Mouse (Mus musculus): ENCODE measurements around the gene Zbtb39.

The Zbtb39 gene

GRCm38 (mm10) chr10:127739083-127739660 is at the start of gene Zbtb39:
TSS of gene Zbtb39 (plus strand) at chr10:127739538.
- peak in 1 of 2 experiments; percentile 56 for DNase-seq (ENCODE audit: low spot score in 2 of 2)

DNA sequence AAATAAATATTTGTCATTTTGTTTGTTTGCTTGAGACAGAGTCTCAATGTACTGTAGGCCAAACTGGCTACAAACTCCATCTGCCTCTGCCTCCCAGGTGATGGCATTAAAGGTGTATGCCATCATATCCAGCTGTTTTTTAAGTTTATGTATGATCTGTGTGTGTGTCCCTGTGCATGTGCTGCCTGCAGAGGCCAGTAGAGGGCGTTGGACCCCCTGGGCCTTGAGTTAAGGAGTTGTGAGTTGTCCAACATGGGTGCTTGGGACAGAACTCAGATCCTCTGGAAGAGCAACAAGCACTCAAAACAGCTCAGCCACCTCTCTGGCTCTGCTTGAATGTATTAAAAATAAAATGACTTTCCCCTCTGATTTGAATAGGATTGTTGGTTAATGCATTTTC is 48.3 kb upstream of the Zbtb39 start:
- no peak for DNase-seq (ENCODE audit: low spot score in 2 of 2)

DNA sequence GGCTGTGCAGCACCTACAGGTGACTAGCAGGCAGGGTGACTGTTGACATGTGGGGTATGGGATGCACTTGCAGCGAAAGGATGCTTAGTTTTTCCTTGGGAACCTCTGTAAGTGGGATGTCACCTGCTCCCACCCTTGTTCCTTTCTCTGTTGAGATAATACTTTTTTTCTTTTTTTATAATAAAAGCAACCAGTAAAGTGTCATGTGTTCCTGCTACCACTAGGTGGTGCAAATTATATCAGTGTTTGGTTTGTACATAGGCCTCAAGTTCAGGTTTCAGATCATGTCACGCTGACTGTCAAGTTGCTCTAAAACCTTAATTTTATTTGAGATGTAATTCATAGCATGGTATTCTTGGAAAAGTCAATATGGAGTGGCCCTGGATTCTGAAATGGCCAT is 44.7 kb upstream of the Zbtb39 start:
- no peak for DNase-seq (ENCODE audit: low spot score in 2 of 2)

DNA sequence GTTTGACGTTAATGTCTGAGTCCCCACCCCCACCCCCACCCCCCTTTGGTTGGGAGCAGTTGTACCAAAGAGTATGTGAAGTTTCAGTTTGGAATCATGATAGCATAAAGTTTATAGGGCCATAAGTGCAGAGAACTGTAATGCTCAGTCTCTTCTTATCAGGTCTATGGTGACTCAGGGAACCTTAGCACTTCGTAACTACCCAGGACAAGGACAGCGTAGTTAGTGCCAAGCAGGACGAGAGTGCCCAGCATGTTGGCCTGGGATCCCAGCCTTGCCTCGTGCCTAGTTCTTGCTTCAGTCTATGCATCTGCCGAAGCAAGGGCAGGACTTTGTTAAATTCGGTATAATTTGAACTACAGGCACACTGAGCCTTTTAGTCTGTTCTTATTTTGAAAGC is 43.6 kb upstream of the Zbtb39 start:
- no peak for DNase-seq (ENCODE audit: low spot score in 2 of 2)

- DNase-seq (ENCODE audit: low spot score in 2 of 2): no peak
Measured at GRCm38 (mm10) chr10:127698966-127699365, 40.4 kb upstream of the Zbtb39 start.

DNA sequence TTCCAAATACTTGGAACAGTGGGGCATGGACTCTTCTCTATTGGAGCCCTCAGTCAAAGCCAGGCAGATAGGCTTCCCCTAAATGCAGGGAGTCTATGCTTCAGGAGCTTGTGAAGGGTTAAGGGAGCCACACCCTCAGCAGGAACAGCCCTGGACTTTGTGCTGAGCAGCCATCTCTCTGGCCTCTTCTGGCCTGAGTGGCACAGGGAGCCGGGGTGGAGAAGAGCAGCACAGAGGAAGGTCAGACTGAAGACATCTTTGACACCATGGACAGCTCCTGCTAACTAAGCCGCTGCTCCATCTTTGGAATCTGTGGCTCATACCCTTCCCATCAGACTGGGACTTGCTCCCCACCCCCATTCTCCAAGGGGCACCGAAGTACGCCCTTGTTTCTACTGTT is 36.0 kb upstream of the Zbtb39 start:
- no peak for DNase-seq (ENCODE audit: low spot score in 2 of 2)

- DNase-seq (ENCODE audit: low spot score in 2 of 2): no peak
Measured at GRCm38 (mm10) chr10:127704293-127704692, 35.0 kb upstream of the Zbtb39 start.

DNA sequence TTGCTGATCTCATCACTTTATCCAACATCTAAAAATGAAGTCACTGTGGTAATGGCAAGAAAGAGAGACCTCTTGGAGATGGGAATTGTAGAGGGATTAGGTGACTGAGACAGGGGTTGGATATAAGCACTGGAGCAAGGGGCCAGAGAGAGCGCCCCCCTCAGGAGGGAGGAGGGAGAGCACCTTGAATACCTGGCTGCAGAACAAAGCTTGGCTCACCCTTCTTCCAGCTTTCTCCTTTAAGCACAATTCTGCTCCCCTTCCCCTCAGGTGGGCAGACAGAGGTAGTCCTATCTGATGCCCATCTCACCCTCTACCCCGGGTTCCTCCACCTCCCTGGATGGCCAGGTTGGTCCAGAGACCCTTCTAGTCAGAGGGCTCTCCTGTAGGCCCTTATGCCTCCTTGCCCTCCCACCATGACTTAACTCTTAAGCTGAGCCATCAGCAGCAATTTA is 34.5 kb upstream of the Zbtb39 start, which contains the start of gene Myo1a:
Gene Myo1a (plus strand): TSS at position 405 of the 455 bp plus-strand sequence.
- DNase-seq (ENCODE audit: low spot score in 2 of 2): no peak

GRCm38 (mm10) chr10:127705783-127706182 is 33.6 kb upstream of the Zbtb39 start:
- DNase-seq (ENCODE audit: low spot score in 2 of 2): no peak

DNA sequence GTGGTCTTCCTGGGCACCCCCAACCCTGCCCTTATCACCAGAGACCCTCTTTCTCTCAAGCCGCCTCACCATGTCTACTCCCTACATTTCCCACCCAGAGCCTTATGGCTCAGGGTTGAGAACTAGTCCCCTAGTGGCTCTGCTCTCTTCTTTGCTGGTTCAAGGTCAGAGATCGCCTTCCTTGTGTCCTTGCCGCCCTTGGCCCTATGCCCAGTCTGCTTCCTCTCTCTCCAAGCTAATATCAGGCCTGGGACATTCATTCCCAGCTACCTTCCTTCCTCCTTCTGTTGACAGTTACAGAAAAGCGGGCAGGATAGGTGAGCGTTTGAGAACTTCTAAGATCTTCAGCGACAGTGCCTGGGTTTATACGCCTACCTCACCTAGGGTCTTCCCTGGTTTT is 31.6 kb upstream of the Zbtb39 start:
- DNase-seq (ENCODE audit: low spot score in 2 of 2): no peak

- DNase-seq (ENCODE audit: low spot score in 2 of 2): no peak
Measured at GRCm38 (mm10) chr10:127708850-127709370, 30.4 kb upstream of the Zbtb39 start.

- DNase-seq (ENCODE audit: low spot score in 2 of 2): no peak
Measured at GRCm38 (mm10) chr10:127710331-127710730, 29.0 kb upstream of the Zbtb39 start.

- no peak for DNase-seq (ENCODE audit: low spot score in 2 of 2)
Measured at GRCm38 (mm10) chr10:127712736-127713135, 26.6 kb upstream of the Zbtb39 start.

GRCm38 (mm10) chr10:127721671-127722418 is 17.5 kb upstream of the Zbtb39 start:
- peak in 1 of 2 experiments; percentile 28 for DNase-seq (ENCODE audit: low spot score in 2 of 2)

GRCm38 (mm10) chr10:127724178-127724577 is 15.2 kb upstream of the Zbtb39 start, which contains the start of gene Tac2:
TSS of gene Tac2 (plus strand) at chr10:127724478.
- DNase-seq (ENCODE audit: low spot score in 2 of 2): no peak

- DNase-seq (ENCODE audit: low spot score in 2 of 2): no peak
Measured at GRCm38 (mm10) chr10:127725136-127725535, 14.2 kb upstream of the Zbtb39 start.

GRCm38 (mm10) chr10:127728437-127728836 is 10.9 kb upstream of the Zbtb39 start:
- DNase-seq (ENCODE audit: low spot score in 2 of 2): peak in 1 of 2 experiments; percentile 12

DNA sequence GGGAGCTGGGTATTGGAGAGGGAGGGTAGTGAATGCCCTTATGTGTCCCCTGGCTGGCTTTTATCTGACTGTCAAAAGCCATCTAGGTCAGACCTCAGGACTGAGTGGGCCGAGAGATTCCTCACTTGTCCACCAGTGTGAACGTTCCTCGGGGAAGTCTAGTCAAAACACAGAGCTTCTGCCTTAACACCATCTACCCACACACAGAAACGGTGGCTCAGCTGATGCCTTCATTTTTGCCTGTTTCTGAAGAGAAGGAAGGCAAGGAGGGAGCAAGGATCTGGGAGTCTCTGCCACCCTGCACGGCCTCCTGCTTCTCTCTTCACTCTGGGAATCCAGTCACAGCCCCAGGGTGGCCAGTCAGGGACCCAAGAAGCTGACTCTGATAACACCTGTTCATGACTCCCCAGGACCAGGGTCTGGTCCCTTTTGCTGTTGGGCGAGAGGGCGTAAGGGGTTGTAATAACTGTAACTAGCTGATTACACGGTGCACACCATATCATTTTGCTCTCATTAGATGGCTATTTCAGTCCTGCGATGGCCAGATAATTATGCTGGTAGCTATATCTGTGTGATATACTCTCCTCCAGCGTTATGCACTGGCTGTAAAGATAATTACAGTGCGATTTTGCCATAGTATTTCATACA is 8.9 kb upstream of the Zbtb39 start:
- peak in 1 of 2 experiments; percentile 21 for DNase-seq (ENCODE audit: low spot score in 2 of 2)

- DNase-seq (ENCODE audit: low spot score in 2 of 2): no peak
Measured at GRCm38 (mm10) chr10:127730933-127731310, 8.4 kb upstream of the Zbtb39 start.

DNA sequence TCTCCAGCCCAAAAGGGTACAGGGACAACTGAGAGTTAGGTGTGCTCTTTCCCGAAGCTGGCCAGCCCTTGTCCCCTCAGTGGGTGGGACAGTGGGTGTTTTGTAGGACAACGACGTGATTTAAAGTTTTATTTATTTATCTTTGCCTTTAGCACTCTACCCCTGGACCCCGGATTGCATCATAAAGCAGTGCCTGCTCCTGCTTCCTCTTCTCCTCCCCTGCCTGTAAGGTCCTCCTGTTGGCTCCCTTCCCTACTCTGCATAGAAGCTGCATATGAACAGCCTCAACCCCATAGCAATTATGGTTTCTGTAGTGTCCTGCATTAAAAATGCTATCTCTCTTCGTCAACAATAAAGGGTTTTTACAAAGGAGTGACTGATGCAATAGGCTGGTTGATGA is 7.9 kb upstream of the Zbtb39 start:
- DNase-seq (ENCODE audit: low spot score in 2 of 2): no peak

DNA sequence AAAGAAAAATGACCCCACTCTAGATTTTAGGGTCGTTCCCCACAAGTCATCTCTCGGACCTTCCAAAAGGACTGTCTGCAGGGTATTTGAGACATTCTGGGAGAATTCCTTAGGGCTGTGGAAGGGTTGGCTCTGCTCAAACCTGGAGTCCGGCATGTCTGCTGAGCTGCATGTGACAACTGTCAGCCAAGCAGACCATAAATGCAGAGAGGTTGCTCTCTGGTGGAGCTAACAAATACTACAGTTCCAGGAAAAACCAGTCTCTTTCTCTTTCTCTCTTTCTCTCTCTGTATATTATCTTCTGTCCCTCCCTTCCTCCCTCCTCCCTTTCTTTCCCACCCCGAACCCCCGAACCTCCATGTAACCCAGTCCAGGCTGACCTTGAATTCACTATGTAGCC is 4.9 kb upstream of the Zbtb39 start:
- no peak for DNase-seq (ENCODE audit: low spot score in 2 of 2)

DNA sequence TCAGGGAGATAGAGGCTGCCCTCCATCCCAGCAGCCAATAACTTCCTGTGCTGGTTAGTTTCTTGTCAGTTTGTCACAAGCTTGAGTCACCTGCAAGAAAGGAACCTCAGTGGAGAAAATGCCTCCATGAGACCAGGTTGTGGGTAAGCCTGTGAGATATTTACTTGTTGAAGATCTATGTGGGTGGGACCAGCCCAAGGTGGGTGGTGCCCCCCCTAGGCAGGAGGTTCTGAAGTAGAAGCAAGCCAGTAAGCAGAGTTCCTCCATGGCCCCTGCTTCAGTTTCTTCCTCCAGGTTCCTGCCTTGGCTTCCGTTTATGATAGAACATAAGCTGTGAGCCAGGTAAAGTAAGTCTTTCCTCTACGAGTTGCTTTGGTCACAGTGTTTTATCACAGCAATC is 3.1 kb upstream of the Zbtb39 start:
- no peak for DNase-seq (ENCODE audit: low spot score in 2 of 2)

Measured in right cerebral cortex, postnatal 36 days (tissue).